Mouse (Mus musculus): ENCODE measurements at regions not wholly inside any gene's neighbourhood (a gene's known extent, or its start where the extent isn't known, plus 50 kb on each side); places are given as distances from the start of the nearest gene placed in this dataset.

- TF ChIP-seq CTCF (IDR thresholded peaks at IDR 0.05; ENCODE audit: low read depth), result no peak
- TF ChIP-seq EP300 (IDR thresholded peaks at IDR 0.05; ENCODE audit: low read depth), result no peak
Observed at GRCm38 (mm10) chr7:67814861-67815260, 55.3 kb upstream of the Synm start.
